Mouse (Mus musculus) myocyte (in vitro differentiated cells): Measurements from ENCODE around the gene Susd2.

Experiments used
- CEBPB ChIP-seq: IDR thresholded peaks from 2 replicates; pipeline ENCODE4 v1.6.1; 2011; ENCODE audit warnings: mild to moderate bottlenecking, moderate library complexity; ENCODE audit not compliant: poor library complexity, insufficient read depth, severe bottlenecking
- E2F4 ChIP-seq: IDR thresholded peaks from one replicate; pipeline ENCODE4 v1.6.1; 2011; ENCODE audit warnings: mild to moderate bottlenecking, control low read depth, moderate library complexity; ENCODE audit not compliant: insufficient read depth
- MYOG ChIP-seq, 3 experiments: IDR thresholded peaks; one replicate each; pipeline ENCODE4 v1.6.1; 2011; ENCODE audit warnings: control low read depth in 2 of 3, low read depth in 2 of 3, mild to moderate bottlenecking in 2 of 3; ENCODE audit not compliant: insufficient read length in 2 of 3, control insufficient read depth in 1 of 3, insufficient read depth in 1 of 3
- POLR2A ChIP-seq: IDR thresholded peaks from one replicate; pipeline ENCODE4 v1.6.1; 2011; ENCODE audit warnings: low read depth, mild to moderate bottlenecking, control low read depth, moderate library complexity; ENCODE audit not compliant: insufficient read length
- POLR2AphosphoS2 ChIP-seq: IDR thresholded peaks from one replicate; pipeline ENCODE4 v1.6.1; 2011; ENCODE audit warnings: low read depth, control low read depth; ENCODE audit not compliant: insufficient read length
- TCF12 ChIP-seq: IDR thresholded peaks from one replicate; pipeline ENCODE4 v1.6.1; 2011; ENCODE audit warnings: mild to moderate bottlenecking, control low read depth; ENCODE audit not compliant: poor library complexity, insufficient read depth, severe bottlenecking

- TF ChIP-seq POLR2A (no peak), TCF12 (no peak), CEBPB (no peak), MYOG (IDR thresholded peaks at IDR 0.05; ENCODE audit: control insufficient read depth in 1 of 3, insufficient read depth in 1 of 3, insufficient read length in 2 of 3, low read depth in 2 of 3) (no peak), E2F4 (no peak), POLR2AphosphoS2 (no peak)
Observed at GRCm38 (mm10) chr10:75642891-75643290, 917 bp downstream of the Susd2 start.
